Mouse (Mus musculus) limb, embryonic 14.5 days (tissue): ENCODE results near the gene Ndel1. TPM values are rescaled to one million over a fixed set of nuclear protein-coding genes. Genes with fewer than 3 reads are reported as not detected.

Experiments
- ATAC-seq: fragments of 200-750 bp; cut with Nextera tagmentation; 2 replicates; pipeline ENCODE4 v1.8.0; 2017; ENCODE audit warnings: low read depth, moderate number of reproducible peaks, moderate TSS enrichment; ENCODE audit not compliant: low FRiP score
- DNase-seq: peaks from one replicate; pipeline ENCODE4 v3.0.0-alpha.2; 2015; ENCODE audit warnings: low spot score
- H3K27ac ChIP-seq: fragments of 300-500 bp; sonication (generic); replicated peaks from 2 replicates; pipeline ENCODE4 v1.5.1; 2014; ENCODE audit warnings: low read depth, mild to moderate bottlenecking, low read length, moderate library complexity, mixed read lengths
- H3K27me3 ChIP-seq: fragments of 300-500 bp; sonication (generic); 2 replicates; pipeline ENCODE4 v1.6.1; 2014; ENCODE audit warnings: low read length, mixed read lengths; ENCODE audit not compliant: control insufficient read depth, insufficient read depth
- H3K36me3 ChIP-seq: fragments of 300-500 bp; sonication (generic); 2 replicates; pipeline ENCODE4 v1.6.1; 2014; ENCODE audit warnings: mild to moderate bottlenecking, low read length, moderate library complexity, mixed read lengths; ENCODE audit not compliant: control insufficient read depth, insufficient read depth
- H3K4me1 ChIP-seq: fragments of 300-500 bp; sonication (generic); 2 replicates; pipeline ENCODE4 v1.6.1; 2014; ENCODE audit warnings: antibody characterized with exemption, low read length, mixed read lengths; ENCODE audit not compliant: control insufficient read depth, insufficient read depth
- H3K4me2 ChIP-seq: fragments of 300-500 bp; sonication (generic); replicated peaks from 2 replicates; pipeline ENCODE4 v1.6.1; 2014; ENCODE audit warnings: low read depth, mild to moderate bottlenecking, low read length, moderate library complexity; ENCODE audit not compliant: severe bottlenecking
- H3K4me3 ChIP-seq: fragments of 300-500 bp; sonication (generic); replicated peaks from 2 replicates; pipeline ENCODE4 v1.5.1; 2014; ENCODE audit warnings: low read length
- H3K9ac ChIP-seq: fragments of 300-500 bp; sonication (generic); 2 replicates; pipeline ENCODE4 v1.6.1; 2014; ENCODE audit warnings: mild to moderate bottlenecking, low read depth, low read length, moderate library complexity; ENCODE audit not compliant: severe bottlenecking
- H3K9me3 ChIP-seq: fragments of 300-500 bp; sonication (generic); 2 replicates; pipeline ENCODE4 v1.6.1; 2016; ENCODE audit warnings: low read length; ENCODE audit not compliant: control insufficient read depth
- POLR2A ChIP-seq: fragments of 200-500 bp; IDR thresholded peaks from 2 replicates; pipeline ENCODE4 v1.8.0; 2012; ENCODE audit warnings: inconsistent platforms, mild to moderate bottlenecking, moderate library complexity, borderline replicate concordance; ENCODE audit not compliant: insufficient read depth, insufficient read length; ENCODE audit errors: extremely low read depth
- WGBS: fragments of 180-500 bp; shearing (Covaris S2); extraction: QIAGEN DNeasy Blood & Tissue Kit; methylation state at CpG from one replicate; pipeline ENCODE4 v1.1.7; 2014; 5-methylcytosine and 5-hydroxymethylcytosine counted together
- polyA plus RNA-seq, 2 experiments: library from polyadenylated mRNA; depleted of rRNA in 1 of 2; stranded (reverse) in 1 of 2; unstranded in 1 of 2; fragments of >200 nt; fragmentation: Nextera tagmentation in 1 of 2; extraction: Ambion mirVana in 1 of 2; gene quantifications; 2 replicates each; pipeline versions ENCODE4 v1.2.1 to v1.2.3; 2012 to 2014

The Ndel1 gene
- polyA plus RNA-seq, 2 experiments, result 85.7 to 91.8 TPM

DNA sequence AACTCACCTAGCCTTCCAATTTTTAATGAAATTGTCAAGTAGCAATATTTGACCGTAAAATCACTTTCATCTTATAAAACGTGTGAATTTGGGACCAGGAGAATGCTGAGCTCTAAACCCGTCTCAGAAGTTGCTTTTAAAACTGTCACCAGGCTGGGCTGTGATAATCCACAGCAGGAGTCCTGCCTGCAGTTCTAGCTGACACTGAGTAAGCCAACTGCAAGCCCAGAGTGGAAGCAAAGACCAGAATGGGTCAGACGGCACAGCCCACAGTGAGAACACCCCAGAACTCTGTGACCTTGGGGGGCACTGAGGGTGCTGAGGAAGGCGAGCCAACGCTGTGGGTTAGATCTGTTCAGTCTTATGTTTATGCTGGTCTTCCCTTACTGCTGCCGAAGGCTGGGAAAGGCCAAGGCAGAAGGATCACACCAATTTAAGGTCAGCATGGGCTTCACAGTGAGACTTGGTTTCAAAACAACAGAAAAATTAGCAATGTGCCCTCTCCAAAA, 95.5 kb downstream of the Ndel1 start:
- no peak for ATAC-seq

More for the DNA sequence above, 95.5 kb downstream of the Ndel1 start:
- DNase-seq, result no peak
- Histone ChIP-seq H3K4me2 (no peak overlapping the region), H3K4me3 (no peak overlapping the region), H3K27ac (no peak overlapping the region), H3K9me3 (no peaks in the 10 kb centered on the region), H3K4me1 (no peaks in the 10 kb centered on the region), H3K9ac (no peak overlapping the region), H3K36me3 (peaks cover 93% of the 10 kb centered on the region), H3K27me3 (no peaks in the 10 kb centered on the region)
- WGBS, result 71% methylated on average over 7 of the region's 7 CpGs
- no peak for TF ChIP-seq POLR2A

Other genes with a start within 250 kb of the Ndel1 start
- 167 and 189 TPM in 2 replicates for gene Myh10, start 180.3 kb downstream of the Ndel1 start, polyA plus RNA-seq (2012; rRNA removed)
- gene Myh10, start 180.3 kb downstream of the Ndel1 start, polyA plus RNA-seq (2014; fragmentation: Nextera tagmentation; extraction: Ambion mirVana), result 129 and 136 TPM in 2 replicates
- gene Rnf222, start 16.7 kb upstream of the Ndel1 start, polyA plus RNA-seq (2012; rRNA removed), result 0.45 and 0.58 TPM in 2 replicates
- gene Rnf222, start 16.7 kb upstream of the Ndel1 start, polyA plus RNA-seq (2014; fragmentation: Nextera tagmentation; extraction: Ambion mirVana), result 0.32 and 0.89 TPM in 2 replicates
- gene Rpl26, start 29.7 kb upstream of the Ndel1 start, polyA plus RNA-seq (2012; rRNA removed), result 2,303 and 3,506 TPM in 2 replicates
- 1,158 and 1,230 TPM in 2 replicates for gene Rpl26, start 29.7 kb upstream of the Ndel1 start, polyA plus RNA-seq (2014; fragmentation: Nextera tagmentation; extraction: Ambion mirVana)
- gene Odf4, start 55.2 kb upstream of the Ndel1 start, polyA plus RNA-seq (2012; rRNA removed), result 0.09 TPM in 1 of 2 replicates, not detected in the other
- not detected in 2 replicates for gene Odf4, start 55.2 kb upstream of the Ndel1 start, polyA plus RNA-seq (2014; fragmentation: Nextera tagmentation; extraction: Ambion mirVana)
- 12.3 and 23.7 TPM in 2 replicates for gene Arhgef15, start 85.6 kb upstream of the Ndel1 start, polyA plus RNA-seq (2012; rRNA removed)
- gene Arhgef15, start 85.6 kb upstream of the Ndel1 start, polyA plus RNA-seq (2014; fragmentation: Nextera tagmentation; extraction: Ambion mirVana), result 5.3 and 6.6 TPM in 2 replicates
- 4.7 and 6.9 TPM in 2 replicates for gene Slc25a35, start 96.3 kb upstream of the Ndel1 start, polyA plus RNA-seq (2012; rRNA removed)
- 2.8 TPM in 2 replicates for gene Slc25a35, start 96.3 kb upstream of the Ndel1 start, polyA plus RNA-seq (2014; fragmentation: Nextera tagmentation; extraction: Ambion mirVana)
- 42.8 and 46.7 TPM in 2 replicates for gene Rangrf, start 103.3 kb upstream of the Ndel1 start, polyA plus RNA-seq (2012; rRNA removed)
- gene Rangrf, start 103.3 kb upstream of the Ndel1 start, polyA plus RNA-seq (2014; fragmentation: Nextera tagmentation; extraction: Ambion mirVana), result 43.4 and 46.3 TPM in 2 replicates
- gene Pfas, start 136.6 kb upstream of the Ndel1 start, polyA plus RNA-seq (2012; rRNA removed), result 27.0 and 35.6 TPM in 2 replicates
- gene Pfas, start 136.6 kb upstream of the Ndel1 start, polyA plus RNA-seq (2014; fragmentation: Nextera tagmentation; extraction: Ambion mirVana), result 22.0 and 25.6 TPM in 2 replicates
- gene Ctc1, start 144.1 kb upstream of the Ndel1 start, polyA plus RNA-seq (2012; rRNA removed), result 76.4 and 110 TPM in 2 replicates
- gene Ctc1, start 144.1 kb upstream of the Ndel1 start, polyA plus RNA-seq (2014; fragmentation: Nextera tagmentation; extraction: Ambion mirVana), result 44.6 and 49.1 TPM in 2 replicates
- 124 and 144 TPM in 2 replicates for gene Aurkb, start 173.8 kb upstream of the Ndel1 start, polyA plus RNA-seq (2012; rRNA removed)
- gene Aurkb, start 173.8 kb upstream of the Ndel1 start, polyA plus RNA-seq (2014; fragmentation: Nextera tagmentation; extraction: Ambion mirVana), result 109 and 116 TPM in 2 replicates
- 15.2 and 15.6 TPM in 2 replicates for gene Borcs6, start 187.9 kb upstream of the Ndel1 start, polyA plus RNA-seq (2012; rRNA removed)
- 12.3 and 13.9 TPM in 2 replicates for gene Borcs6, start 187.9 kb upstream of the Ndel1 start, polyA plus RNA-seq (2014; fragmentation: Nextera tagmentation; extraction: Ambion mirVana)
- gene Tmem107, start 198.9 kb upstream of the Ndel1 start, polyA plus RNA-seq (2012; rRNA removed), result 47.8 and 71.0 TPM in 2 replicates
- 54.4 and 55.2 TPM in 2 replicates for gene Tmem107, start 198.9 kb upstream of the Ndel1 start, polyA plus RNA-seq (2014; fragmentation: Nextera tagmentation; extraction: Ambion mirVana)
- 199 and 224 TPM in 2 replicates for gene Vamp2, start 216.6 kb upstream of the Ndel1 start, polyA plus RNA-seq (2012; rRNA removed)
- gene Vamp2, start 216.6 kb upstream of the Ndel1 start, polyA plus RNA-seq (2014; fragmentation: Nextera tagmentation; extraction: Ambion mirVana), result 89.8 and 98.1 TPM in 2 replicates
- gene Per1, start 223.4 kb upstream of the Ndel1 start, polyA plus RNA-seq (2012; rRNA removed), result 19.3 and 25.4 TPM in 2 replicates
- gene Per1, start 223.4 kb upstream of the Ndel1 start, polyA plus RNA-seq (2014; fragmentation: Nextera tagmentation; extraction: Ambion mirVana), result 16.0 and 22.5 TPM in 2 replicates
- gene Hes7, start 248.5 kb upstream of the Ndel1 start, polyA plus RNA-seq (2012; rRNA removed), result 1.1 and 1.4 TPM in 2 replicates
- gene Hes7, start 248.5 kb upstream of the Ndel1 start, polyA plus RNA-seq (2014; fragmentation: Nextera tagmentation; extraction: Ambion mirVana), result 0.30 and 0.77 TPM in 2 replicates